Mouse (Mus musculus): ENCODE data around the gene Stim2.

DNA sequence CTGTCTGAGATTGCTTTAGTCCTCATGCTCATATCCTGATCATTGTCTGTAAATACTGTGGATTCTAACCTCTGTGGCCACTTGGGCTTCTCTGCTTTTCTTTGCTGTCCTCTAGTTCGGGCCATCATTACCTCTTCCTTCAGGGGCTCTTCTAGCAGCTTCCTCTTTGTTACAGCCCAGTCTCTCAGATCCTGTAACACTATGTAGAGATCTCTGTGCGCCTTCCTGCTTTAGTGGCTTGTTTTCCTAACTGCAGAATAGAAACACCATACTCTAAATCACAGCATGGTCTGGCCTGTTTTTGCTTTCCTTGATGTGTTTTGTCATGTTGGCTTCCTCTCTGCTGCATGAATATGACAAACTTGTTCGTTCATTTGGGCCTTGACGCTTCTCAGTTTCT, 21.2 kb downstream of the Stim2 start:
- TF ChIP-seq CTCF (IDR thresholded peaks at IDR 0.05) (peak; percentile 38), EP300 (IDR thresholded peaks at IDR 0.05; ENCODE audit: insufficient read depth, low read depth, low read length) (no peak), POLR2A (IDR thresholded peaks at IDR 0.05; ENCODE audit: insufficient read depth, low read depth, low read length) (no peak)

Data from heart, adult 2 months (tissue).